Mouse (Mus musculus): ENCODE measurements around the gene Hoxd11.

Gene Hoxd11

GRCm38 (mm10) chr2:74708676-74709075, 29.3 kb downstream of the Hoxd11 start:
- 14% methylated on average over 4 of the region's 4 CpGs for WGBS

DNA sequence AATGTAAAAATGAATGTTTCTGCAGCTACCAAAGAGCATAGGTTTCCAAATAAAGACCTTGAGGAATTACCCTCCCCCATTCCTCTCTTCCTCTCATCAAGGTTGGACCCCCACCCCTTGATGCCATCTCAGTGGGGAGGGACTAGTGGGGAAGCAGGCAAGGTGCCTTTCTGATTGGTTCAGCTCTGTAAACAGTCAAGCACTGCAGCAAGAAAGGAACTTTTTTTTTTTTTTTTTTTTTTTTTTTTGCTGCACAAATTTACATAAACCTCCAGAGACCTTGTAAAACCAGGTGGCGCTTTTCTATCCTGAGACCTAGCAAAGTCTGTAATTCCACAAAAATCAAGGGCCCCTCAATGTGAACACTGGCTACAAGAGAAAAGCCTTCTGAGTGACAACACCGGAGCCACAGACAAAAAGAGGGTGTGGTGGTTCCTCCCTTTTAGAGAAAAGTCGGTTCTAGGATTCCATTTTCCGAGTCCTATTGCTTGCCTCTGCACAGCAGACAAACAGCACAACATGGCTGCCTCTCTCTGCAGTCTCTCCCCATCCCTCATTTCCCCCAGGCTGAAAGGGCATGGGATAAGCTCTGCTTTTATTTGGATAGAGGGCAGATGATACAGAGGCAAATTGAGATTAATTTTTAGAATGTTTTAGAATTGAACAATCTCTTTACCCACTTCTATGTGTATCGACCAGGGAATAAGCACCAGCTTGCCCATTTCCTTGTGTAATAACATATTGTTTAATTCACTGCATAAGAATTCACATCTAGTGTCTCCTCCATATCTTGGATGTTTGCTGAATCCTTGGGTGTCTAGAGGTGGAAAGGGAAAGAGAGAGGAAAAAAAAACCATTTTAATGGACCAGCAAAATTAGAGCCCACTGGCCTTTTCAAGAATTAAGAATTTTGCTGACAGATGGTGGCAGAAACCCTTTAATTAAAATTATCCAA, 30.4 kb downstream of the Hoxd11 start:
- WGBS: 7% methylated on average over 5 of the region's 5 CpGs

GRCm38 (mm10) chr2:74710929-74711543, 31.7 kb downstream of the Hoxd11 start:
- 3% methylated on average over 16 of the region's 16 CpGs for WGBS

- 3% methylated on average over 65 of the region's 65 CpGs for WGBS
Observed at GRCm38 (mm10) chr2:74711721-74712621, 32.6 kb downstream of the Hoxd11 start, which contains the start of the genes Hoxd3 and Hoxd4. Gene Hoxd3, plus strand, starts transcription at chr2:74711927. Gene Hoxd4, plus strand, starts transcription at chr2:74711929.

DNA sequence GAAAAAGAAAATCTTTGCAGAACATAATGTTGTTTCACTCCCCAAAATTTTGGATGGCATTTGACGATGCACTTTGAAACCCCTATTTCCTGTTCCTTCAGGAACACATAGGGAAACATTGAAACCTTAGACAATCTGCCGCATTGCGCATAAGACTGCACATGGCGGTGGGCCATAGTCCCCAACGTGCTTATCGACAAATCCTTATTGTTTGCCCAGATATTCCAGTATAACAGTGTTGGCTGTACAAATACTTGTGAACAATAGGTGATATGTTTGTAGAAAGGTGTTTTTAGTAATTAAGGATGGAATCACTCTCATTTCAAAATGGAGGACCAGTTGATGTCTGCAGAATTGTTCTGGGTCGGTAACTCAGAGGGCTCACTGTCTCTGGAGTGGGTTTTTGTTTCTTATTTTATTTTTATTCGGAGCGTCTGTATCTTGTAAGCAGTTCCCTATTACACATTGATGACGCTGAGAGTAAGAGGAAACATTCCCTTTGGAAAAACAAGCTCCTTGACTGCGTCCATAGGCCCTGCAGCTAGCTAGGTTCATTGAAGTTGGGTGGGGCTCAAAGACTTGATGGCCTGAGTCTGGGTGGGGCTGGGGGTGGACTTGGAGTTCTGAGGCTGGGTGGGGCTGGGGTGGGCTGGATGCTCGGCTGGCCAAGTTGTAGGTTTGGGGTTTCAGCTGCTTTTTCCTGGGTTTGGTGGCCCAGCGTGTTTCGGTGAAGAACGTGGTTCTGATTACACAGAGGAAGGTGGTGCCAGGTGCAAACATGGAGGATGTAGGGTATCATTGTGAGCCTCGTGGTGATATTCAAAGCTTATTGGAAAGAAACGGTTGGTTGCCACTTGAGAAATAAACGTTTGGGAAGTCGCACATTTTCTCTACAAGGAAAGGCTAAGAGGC, 34.1 kb downstream of the Hoxd11 start:
- WGBS: 7% methylated on average over 19 of the region's 19 CpGs

- WGBS: 7% methylated on average over 18 of the region's 18 CpGs
Observed at GRCm38 (mm10) chr2:74714156-74714789, 34.9 kb downstream of the Hoxd11 start.

DNA sequence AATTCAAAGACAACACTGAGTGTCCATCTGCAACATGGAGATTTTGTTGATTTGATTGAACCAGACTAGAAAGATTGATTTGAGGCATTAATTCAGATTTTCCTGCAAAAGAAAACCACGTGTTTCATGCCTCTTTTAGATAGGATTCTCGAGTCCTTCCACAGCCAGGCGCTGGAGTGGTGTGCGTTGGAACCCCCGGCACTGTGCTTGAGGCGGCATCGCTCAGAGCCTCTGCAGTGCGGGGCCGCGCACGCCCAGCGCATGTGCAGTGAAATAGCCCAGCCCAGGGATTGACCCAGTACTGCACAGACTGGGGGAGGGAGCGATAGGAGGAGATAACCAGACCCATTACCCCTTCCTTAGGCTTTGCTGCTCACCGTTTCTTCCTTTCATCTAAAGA, 35.5 kb downstream of the Hoxd11 start:
- 2% methylated on average over 14 of the region's 14 CpGs for WGBS

DNA sequence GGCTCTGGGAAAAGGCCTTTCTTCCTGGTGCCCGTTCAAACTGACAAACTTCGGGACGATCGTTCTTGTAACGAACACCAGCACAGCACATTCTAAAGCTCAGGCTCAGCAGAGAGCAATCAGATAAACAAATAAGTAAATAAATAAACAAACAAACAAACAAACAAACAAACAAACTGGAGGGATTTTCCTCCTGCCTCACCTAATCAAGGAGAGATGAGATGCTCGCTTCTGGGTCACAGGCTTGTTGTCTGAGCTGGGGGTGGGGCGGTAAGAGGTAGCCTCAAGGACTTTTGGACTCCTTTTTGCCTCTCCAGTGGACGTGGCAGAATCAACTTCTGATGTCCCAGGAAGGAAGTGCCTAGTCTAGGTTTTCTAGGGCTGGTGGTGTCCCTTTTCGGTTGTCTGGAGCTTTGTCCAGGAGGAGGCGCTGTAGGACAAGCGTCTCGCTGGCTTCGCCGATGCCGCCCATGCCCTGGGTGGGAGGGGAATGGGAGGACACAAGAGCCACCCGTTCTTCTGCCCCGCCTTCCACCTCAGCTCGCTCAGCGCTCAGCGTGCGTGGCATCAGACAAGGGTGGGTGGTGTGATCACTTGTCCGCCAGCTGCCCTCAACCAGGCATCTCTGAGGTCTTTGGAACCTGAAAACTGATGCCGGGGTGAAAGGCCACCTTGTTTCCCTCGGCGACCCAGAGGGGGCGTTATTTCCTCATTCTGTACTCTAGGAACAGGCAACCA, 36.3 kb downstream of the Hoxd11 start:
- WGBS: 5% methylated on average over 26 of the region's 26 CpGs

- 16% methylated on average over 2 of the region's 2 CpGs for WGBS
Observed at GRCm38 (mm10) chr2:74720384-74720783, 41.0 kb downstream of the Hoxd11 start.

GRCm38 (mm10) chr2:74720955-74721491, 41.7 kb downstream of the Hoxd11 start:
- WGBS: 14% methylated on average over 5 of the region's 5 CpGs

DNA sequence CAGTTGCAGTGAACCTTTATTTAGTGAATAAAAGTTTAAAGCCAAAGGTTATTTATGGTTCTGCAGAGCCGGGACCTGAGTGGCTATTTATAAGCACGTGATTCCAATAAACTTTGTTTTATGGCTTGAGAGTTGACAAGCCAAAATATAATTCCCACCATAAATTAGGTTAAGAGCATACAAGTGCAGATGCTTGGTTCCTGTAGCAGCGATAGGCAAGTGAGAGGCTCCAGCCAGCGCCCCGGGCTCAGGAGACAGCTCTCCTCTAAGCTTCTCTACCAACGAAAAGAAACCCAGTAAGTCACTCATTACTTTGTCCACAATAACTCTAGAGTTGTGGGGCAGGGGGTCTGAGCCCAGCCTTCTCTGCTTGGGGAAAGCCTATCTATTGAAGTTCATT, 42.5 kb downstream of the Hoxd11 start:
- WGBS: 10% methylated on average over 6 of the region's 6 CpGs

GRCm38 (mm10) chr2:74722949-74723348, 43.6 kb downstream of the Hoxd11 start:
- 6% methylated on average over 8 of the region's 8 CpGs for WGBS

DNA sequence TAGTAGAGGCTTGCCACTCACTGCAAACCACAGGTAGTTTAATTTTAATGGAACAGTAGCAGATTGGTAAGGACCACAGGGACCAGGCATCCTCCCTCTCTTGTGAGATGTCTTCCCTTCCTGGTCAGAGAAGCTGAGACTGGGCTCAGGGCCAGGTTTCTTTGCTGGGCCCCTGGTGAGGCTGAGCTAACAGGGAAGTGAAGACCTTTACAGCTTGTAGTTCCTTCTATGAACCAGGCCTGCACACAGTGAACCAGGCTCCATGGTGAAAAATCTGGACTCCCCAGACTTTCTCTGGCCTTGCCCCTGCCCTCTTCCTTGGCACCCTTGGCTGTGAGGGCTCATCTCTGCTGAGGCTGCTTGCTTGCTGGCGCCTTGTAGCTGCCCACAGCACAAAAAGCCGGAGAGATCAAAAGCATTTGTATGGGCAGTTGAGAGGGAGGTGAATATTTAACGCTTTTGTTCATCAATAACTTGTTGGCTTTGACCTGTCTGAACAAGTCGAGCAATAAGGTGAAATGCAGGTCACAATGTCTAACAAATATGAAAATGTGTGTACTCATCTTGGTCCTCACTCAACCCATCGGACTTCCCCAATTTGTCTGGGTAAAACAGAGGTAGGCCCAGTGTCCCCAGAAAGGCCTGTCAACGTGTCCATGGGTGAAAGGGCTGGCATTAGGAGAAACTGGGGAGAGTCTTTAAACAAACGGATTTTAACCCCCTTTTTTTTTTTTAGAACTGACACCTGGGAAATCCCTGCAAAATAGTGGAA, 45.1 kb downstream of the Hoxd11 start:
- 29% methylated on average over 7 of the region's 7 CpGs for WGBS

DNA sequence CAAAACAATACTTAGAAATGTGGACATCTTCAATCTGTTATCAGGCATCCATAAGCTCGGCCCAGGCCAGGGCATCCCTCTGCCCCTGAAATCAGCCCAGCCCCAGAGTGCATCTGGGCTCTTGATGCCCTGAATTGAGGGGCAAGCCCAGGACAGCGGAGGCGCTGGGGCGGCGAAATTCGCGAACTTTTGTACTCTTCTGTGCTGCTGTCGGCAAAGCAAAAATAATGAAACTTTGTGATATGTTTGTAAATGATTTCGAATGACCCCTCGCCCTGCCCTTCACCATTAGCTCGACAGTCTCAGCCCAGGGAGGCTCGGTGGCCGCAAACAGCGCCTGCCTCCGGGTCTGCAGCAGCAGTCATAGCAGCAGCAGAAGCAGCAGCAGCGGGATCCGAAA, 45.8 kb downstream of the Hoxd11 start:
- 8% methylated on average over 17 of the region's 17 CpGs for WGBS

GRCm38 (mm10) chr2:74726551-74726950, 47.2 kb downstream of the Hoxd11 start, which contains the start of gene Gm28230:
Gene Gm28230, plus strand, starts transcription at chr2:74726728.
- WGBS: 12% methylated on average over 5 of the region's 5 CpGs

GRCm38 (mm10) chr2:74726973-74727639, 47.7 kb downstream of the Hoxd11 start:
- 3% methylated on average over 42 of the region's 43 CpGs for WGBS

- WGBS: 4% methylated on average over 25 of the region's 25 CpGs
Observed at GRCm38 (mm10) chr2:74727640-74728302, 48.4 kb downstream of the Hoxd11 start.
